Mouse (Mus musculus) heart, embryonic 10.5 days (tissue): Measurements from ENCODE around the gene Mfsd4a. TPM values are rescaled to one million over a fixed set of nuclear protein-coding genes. Genes with fewer than 3 reads are reported as not detected.
A peak's percentile ranks its signal among the peaks of the same experiment; 100 is the strongest.

Source experiments
- DNase-seq: peaks from one replicate; pipeline ENCODE4 v3.0.0-alpha.2; 2017; ENCODE audit warnings: low spot score
- H3K27ac ChIP-seq: fragments of 300-500 bp; sonication (generic); 2 replicates; pipeline ENCODE4 v1.5.1; 2016; ENCODE audit warnings: mild to moderate bottlenecking
- H3K27me3 ChIP-seq: fragments of 300-500 bp; sonication (generic); 2 replicates; pipeline ENCODE4 v1.6.1; 2016; ENCODE audit warnings: mild to moderate bottlenecking; ENCODE audit not compliant: poor library complexity, insufficient read depth, severe bottlenecking
- H3K36me3 ChIP-seq: fragments of 300-500 bp; sonication (generic); 2 replicates; pipeline ENCODE4 v1.6.1; 2016; ENCODE audit warnings: mild to moderate bottlenecking, moderate library complexity
- H3K4me1 ChIP-seq: fragments of 300-500 bp; sonication (generic); 2 replicates; pipeline ENCODE4 v1.6.1; 2016; ENCODE audit warnings: mild to moderate bottlenecking
- H3K4me3 ChIP-seq: fragments of 300-500 bp; sonication (generic); 2 replicates; pipeline ENCODE4 v1.5.1; 2016; ENCODE audit warnings: mild to moderate bottlenecking, moderate library complexity
- H3K9me3 ChIP-seq: fragments of 300-500 bp; sonication (generic); 2 replicates; pipeline ENCODE4 v1.6.1; 2016; ENCODE audit warnings: mild to moderate bottlenecking, moderate library complexity
- WGBS: fragments of 180-500 bp; shearing (Covaris S2); methylation state at CpG from one replicate; pipeline ENCODE4 v1.1.7; 2016; 5-methylcytosine and 5-hydroxymethylcytosine counted together
- polyA plus RNA-seq: library from polyadenylated mRNA; unstranded; fragments of >200 nt; fragmentation: Nextera tagmentation; extraction: Ambion mirVana; gene quantifications from 2 replicates; pipeline ENCODE4 v1.2.1, GENCODE M21; 2016

Gene Mfsd4a
- polyA plus RNA-seq, 1 experiment from 2014 or later = 7.3 TPM

DNA sequence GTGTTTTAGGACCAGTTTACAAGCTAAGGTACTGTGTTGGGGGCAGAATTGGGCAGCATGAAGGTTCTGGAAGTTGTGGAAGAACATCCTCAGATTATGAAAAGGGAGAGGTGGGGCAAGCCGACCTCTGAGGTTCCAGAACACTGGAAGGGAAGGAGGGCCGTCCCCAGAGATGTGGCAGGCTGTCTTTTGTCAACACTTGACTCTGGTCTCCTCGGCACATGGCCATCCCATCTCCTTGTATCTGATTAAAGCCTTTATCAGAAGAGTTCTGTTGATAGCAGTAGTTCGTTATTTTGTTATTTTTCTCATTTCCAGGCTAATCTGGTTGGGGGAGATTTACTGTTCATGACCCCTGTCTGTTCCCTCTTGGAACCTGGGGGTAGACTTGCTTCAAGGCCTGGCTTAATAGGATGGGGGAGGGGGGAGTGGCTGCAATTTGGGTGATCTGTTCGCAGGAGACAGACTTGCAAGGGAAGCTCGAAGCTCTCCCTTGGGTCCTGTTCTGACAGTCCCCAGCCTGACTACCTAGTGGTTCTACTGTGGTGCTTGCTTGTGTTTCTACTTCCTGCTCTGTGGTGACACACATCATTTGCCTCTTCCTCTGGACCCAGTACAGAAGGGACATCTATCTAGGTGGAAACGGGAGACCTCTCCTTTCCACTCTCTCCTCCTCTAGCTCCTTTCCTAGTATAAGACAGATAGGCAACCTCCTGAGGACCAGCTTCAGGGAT, 7.7 kb downstream of the Mfsd4a start:
- Histone ChIP-seq H3K27me3 (peaks cover 49% of the 10 kb centered on the region), H3K4me3 (no peak overlapping the region), H3K4me1 (peaks cover 6% of the 10 kb centered on the region; the same call in 1 of the 2 replicates), H3K9me3 (no peaks in the 10 kb centered on the region), H3K27ac (no peak overlapping the region), H3K36me3 (no peaks in the 10 kb centered on the region)
- DNase-seq = no peak
- WGBS = 27% methylated on average over 7 of the region's 7 CpGs

DNA sequence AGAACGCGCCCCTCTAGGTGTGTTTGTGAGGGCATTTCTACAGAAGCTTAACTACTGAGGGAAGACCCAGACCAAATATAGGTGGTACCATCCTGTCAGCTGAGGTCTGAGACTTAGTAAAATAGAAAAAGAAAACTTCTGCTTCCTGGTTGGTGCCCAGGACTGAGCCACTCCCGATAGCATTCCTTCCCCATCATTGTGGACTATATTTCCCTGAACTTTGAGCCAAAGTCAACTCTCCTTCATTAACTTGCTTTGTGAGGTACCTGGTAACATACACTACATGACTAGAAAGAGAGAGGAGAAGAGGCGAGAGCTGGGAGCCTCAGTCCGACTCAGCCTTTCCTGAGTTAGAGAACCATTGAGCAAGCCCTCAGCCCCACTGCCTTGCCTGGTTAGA, 9.3 kb downstream of the Mfsd4a start:
- H3K4me1 ChIP-seq = peaks cover 6% of the 10 kb centered on the region; the same call in 1 of the 2 replicates
- H3K4me3 ChIP-seq = no peak overlapping the region
- no peak for DNase-seq
- no peaks in the 10 kb centered on the region for H3K9me3 ChIP-seq
- no peaks in the 10 kb centered on the region for H3K36me3 ChIP-seq
- H3K27me3 ChIP-seq = peaks cover 41% of the 10 kb centered on the region
- H3K27ac ChIP-seq = no peak overlapping the region
- 93% methylated on average over 5 of the region's 5 CpGs for WGBS

DNA sequence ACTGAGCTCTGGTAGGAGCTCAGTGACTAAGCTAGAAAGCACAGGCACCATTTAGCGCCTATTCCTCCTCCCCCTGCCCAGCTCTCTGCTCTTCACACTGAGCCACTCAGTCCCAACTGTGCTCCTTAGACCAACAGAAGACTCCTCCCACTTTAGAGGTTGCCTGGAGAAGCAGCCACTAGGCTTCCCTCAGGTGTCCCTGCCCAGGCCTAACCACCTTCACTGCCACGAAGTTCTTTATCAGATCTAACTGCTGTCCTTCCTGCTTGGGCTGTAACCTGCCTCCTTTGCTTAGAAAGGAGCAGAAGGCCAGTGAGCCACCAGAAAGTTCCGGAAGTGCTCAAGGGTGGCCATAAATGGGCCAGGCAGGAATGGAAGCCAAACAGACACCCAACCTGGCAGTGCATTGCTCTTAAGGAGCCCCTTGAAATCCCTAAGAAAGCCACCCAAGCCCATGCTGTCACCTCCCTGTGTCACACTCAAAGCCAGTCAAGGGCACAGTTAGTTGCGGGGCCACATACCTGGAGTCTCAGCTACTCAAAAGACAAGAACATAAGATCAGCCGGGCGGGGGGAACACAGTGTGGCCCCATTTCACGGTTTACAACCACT, 12.7 kb downstream of the Mfsd4a start:
- no peak for DNase-seq
- H3K27me3 ChIP-seq = peaks cover 21% of the 10 kb centered on the region
- no peak overlapping the region for H3K4me3 ChIP-seq
- no peak overlapping the region for H3K27ac ChIP-seq
- no peaks in the 10 kb centered on the region for H3K36me3 ChIP-seq
- H3K9me3 ChIP-seq = no peaks in the 10 kb centered on the region
- 70% methylated on average over 7 of the region's 7 CpGs for WGBS
- peaks cover 3% of the 10 kb centered on the region; the same call in 1 of the 2 replicates for H3K4me1 ChIP-seq

DNA sequence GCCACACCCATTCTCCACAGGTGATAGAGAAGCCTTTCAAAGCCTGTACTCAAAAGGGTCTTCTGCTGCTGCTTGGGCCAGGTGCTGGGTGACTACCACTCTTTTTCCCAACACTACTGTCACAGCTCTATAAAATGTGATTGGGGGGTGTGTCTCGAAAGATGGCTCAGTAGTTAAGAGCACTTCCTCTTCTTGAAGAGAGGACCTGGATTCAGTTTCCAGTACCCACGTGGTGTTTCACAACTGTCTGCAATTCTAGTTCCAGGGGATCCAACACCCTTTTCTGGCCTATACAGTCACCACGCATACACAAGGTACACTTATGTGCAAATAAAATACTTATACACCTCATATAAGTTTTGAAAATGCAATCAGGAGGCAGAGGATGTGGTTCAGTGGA, 13.5 kb downstream of the Mfsd4a start:
- Histone ChIP-seq H3K4me1 (no peaks in the 10 kb centered on the region), H3K9me3 (no peaks in the 10 kb centered on the region), H3K36me3 (no peaks in the 10 kb centered on the region), H3K4me3 (no peak overlapping the region), H3K27ac (no peak overlapping the region), H3K27me3 (peaks cover 21% of the 10 kb centered on the region)
- WGBS = 75% methylated on average over 3 of the region's 3 CpGs
- no peak for DNase-seq

DNA sequence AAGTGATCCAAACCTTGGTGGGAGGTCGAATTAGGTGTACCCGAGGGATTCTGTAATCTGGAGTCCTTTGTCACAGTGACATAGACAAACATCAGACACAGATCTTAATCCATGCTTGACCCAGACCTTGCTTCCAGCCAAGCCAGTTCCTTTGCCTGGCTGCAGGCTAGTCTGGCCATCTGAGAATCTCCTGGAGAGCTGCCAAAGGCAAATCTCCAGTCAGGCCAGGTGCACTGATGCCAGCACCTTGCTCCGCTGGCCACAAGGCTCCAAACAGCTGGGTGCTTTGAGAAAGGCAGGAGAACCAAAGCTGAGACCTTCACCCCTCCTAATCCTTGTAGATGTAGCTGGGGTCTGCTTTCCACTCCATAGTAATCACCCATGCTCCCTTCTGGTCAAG, 16.1 kb downstream of the Mfsd4a start:
- H3K36me3 ChIP-seq = no peaks in the 10 kb centered on the region
- peaks cover 16% of the 10 kb centered on the region; the same call in 1 of the 2 replicates for H3K27me3 ChIP-seq
- H3K4me1 ChIP-seq = no peaks in the 10 kb centered on the region
- no peak for DNase-seq
- H3K9me3 ChIP-seq = no peaks in the 10 kb centered on the region
- WGBS = 74% methylated on average over 3 of the region's 3 CpGs
- no peak overlapping the region for H3K4me3 ChIP-seq
- no peak overlapping the region for H3K27ac ChIP-seq

DNA sequence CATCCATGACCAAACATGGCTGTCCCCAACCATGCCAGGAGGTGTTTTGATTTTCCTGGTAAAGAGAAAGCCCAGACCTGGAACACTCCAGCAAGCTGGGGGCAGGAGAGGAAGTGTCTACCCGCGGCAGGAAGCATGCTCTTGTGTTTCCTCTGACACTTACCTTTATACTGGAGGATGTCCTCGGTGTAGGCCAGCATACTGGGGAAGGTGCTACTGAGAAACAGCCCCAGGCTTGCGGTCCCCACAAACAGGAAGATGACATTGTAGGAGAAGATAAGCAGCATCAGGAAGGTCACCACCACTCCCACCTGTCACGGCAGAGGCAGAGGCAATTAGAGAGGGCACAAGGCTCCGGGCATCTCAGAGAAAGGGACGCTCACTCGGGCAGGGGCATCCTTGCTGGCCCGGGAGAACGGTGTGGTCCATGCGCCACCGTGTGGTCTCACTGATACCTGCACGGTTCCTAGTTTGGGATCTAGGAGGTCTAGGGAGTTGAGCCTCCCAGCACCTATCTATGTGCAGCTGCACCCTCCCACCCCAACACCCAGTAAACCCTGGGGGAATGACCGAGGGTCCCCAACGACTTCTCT, 21.6 kb downstream of the Mfsd4a start:
- H3K27me3 ChIP-seq = no peaks in the 10 kb centered on the region
- H3K4me1 ChIP-seq = 0 out of 2 replicates have a peak, but pooled peaks cover 4% of the 10 kb centered on the region
- no peaks in the 10 kb centered on the region for H3K9me3 ChIP-seq
- no peak overlapping the region for H3K4me3 ChIP-seq
- no peak for DNase-seq
- WGBS = 21% methylated on average over 15 of the region's 15 CpGs
- no peaks in the 10 kb centered on the region for H3K36me3 ChIP-seq
- H3K27ac ChIP-seq = no peak overlapping the region

DNA sequence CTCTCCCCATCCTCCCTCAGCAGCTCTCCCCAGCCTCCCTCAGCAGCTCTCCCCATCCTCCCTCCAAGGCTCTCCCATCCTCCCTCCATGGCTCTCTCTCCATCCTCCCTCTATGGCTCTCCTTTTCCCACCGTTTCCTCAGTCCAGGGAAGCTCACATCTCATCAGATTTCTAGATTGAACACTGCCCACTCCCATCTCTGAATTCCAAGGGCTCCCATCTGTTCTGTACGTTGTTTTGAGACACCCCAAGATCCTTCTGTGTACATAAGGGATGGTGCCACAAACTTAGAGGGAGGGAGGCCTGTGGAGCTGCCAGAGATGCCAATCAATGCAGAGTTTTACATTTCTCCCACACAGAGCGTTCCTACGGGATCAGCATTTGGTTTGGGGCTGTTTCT, 24.1 kb downstream of the Mfsd4a start:
- H3K9me3 ChIP-seq = no peaks in the 10 kb centered on the region
- no peaks in the 10 kb centered on the region for H3K36me3 ChIP-seq
- no peaks in the 10 kb centered on the region for H3K27me3 ChIP-seq
- WGBS = 69% methylated on average over 4 of the region's 4 CpGs
- H3K27ac ChIP-seq = no peak overlapping the region
- DNase-seq = no peak
- H3K4me1 ChIP-seq = peaks cover 10% of the 10 kb centered on the region; the same call in 1 of the 2 replicates
- H3K4me3 ChIP-seq = no peak overlapping the region

DNA sequence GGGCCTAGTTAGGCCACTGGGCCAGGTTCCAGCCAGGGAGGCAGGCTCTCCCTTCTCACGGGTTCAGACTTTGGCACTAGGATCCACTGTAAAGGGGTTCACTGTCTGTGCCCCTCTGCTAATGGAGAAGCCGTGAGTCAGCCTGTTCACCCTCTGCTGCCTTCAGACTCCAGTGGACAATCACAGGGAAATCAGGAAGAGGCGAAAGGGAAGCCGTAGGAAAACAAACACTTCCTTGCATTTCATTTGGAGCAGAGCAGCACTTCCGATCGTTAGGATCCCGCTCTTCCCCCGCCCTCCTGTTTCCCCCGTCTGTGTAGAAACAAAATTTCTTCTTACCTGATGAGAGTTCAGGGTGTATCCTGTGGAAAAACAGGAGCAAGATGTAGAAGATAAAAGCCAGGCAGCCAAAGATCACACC, 27.7 kb downstream of the Mfsd4a start:
- H3K4me1 ChIP-seq = peaks cover 8% of the 10 kb centered on the region; the same call in 1 of the 2 replicates
- WGBS = 58% methylated on average over 9 of the region's 9 CpGs
- H3K36me3 ChIP-seq = peaks cover 3% of the 10 kb centered on the region; the same call in 1 of the 2 replicates
- H3K9me3 ChIP-seq = no peaks in the 10 kb centered on the region
- no peak for DNase-seq
- no peak overlapping the region for H3K4me3 ChIP-seq
- no peaks in the 10 kb centered on the region for H3K27me3 ChIP-seq
- H3K27ac ChIP-seq = peak overlapping the region; percentile 67; the same call in 1 of the 2 replicates

DNA sequence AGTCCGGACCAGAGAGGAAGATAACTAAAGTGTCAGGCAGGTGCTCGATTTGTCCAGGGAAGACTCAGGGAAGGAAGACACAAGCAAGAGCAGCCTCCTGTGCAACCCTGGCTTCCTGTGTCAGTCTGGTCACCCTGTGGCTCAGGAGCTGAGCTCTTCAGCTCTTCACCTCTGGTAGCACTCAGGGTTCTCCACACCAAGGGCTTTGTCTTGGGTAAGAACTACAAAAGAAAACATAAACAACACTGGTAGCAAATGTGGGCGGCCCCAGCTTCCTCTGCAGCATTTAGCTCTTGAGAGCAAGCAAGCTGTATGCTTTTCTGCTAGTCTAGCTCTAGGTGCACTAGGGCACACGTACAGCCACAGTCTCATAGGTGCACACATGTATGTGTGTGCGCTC, 29.1 kb downstream of the Mfsd4a start:
- Histone ChIP-seq H3K27me3 (no peaks in the 10 kb centered on the region), H3K36me3 (peaks cover 18% of the 10 kb centered on the region; the same call in 1 of the 2 replicates), H3K4me3 (no peak overlapping the region), H3K4me1 (peaks cover 8% of the 10 kb centered on the region; the same call in 1 of the 2 replicates), H3K9me3 (no peaks in the 10 kb centered on the region), H3K27ac (no peak overlapping the region)
- no peak for DNase-seq
- 72% methylated on average over 5 of the region's 5 CpGs for WGBS

DNA sequence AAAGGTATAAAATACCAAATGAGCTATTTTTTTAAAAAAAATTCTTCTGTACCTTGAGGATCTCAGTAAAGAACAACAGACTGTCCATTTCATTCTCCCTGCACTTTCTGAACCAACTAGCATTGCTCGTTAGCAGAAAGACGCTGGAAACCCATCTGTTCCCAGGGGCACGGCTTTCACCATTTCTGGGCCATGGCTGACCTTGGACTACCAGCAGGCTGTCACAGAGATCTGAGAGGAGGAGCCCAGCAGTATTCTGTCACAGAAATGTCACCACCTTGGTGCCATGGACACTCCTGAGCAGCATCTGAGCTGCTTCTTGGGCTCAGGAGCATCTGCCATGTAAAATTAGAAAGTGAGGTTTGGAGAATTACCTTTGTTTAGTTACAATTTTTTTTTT, 30.1 kb downstream of the Mfsd4a start:
- Histone ChIP-seq H3K27me3 (no peaks in the 10 kb centered on the region), H3K27ac (no peak overlapping the region), H3K9me3 (no peaks in the 10 kb centered on the region), H3K36me3 (peaks cover 28% of the 10 kb centered on the region; the same call in 1 of the 2 replicates), H3K4me1 (peaks cover 8% of the 10 kb centered on the region; the same call in 1 of the 2 replicates), H3K4me3 (no peak overlapping the region)
- WGBS = 84% methylated on average over 3 of the region's 3 CpGs
- DNase-seq = no peak

DNA sequence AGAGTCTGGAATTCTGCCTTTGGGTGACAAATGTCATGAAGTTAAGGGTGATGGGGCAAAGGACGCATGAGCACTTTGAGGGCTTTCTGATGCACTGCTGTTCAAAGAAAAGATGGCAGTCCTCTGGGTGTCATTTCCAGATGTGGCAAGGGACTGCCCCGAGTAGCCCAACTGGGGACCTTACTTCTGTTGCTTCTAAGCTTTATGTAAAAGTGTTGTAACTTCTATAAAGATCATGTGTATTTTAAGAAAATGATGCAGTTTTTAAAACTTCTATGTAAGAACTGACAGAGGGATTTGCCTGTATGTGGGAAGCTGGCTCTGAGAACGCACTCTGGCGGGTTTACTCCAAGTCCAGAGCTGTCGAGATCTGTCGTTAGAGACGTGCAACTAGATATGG, 35.7 kb downstream of the Mfsd4a start:
- H3K9me3 ChIP-seq = no peaks in the 10 kb centered on the region
- DNase-seq = no peak
- no peak overlapping the region for H3K4me3 ChIP-seq
- no peak overlapping the region for H3K27ac ChIP-seq
- peaks cover 66% of the 10 kb centered on the region for H3K36me3 ChIP-seq
- WGBS = 91% methylated on average over 7 of the region's 7 CpGs
- no peaks in the 10 kb centered on the region for H3K4me1 ChIP-seq
- no peaks in the 10 kb centered on the region for H3K27me3 ChIP-seq

DNA sequence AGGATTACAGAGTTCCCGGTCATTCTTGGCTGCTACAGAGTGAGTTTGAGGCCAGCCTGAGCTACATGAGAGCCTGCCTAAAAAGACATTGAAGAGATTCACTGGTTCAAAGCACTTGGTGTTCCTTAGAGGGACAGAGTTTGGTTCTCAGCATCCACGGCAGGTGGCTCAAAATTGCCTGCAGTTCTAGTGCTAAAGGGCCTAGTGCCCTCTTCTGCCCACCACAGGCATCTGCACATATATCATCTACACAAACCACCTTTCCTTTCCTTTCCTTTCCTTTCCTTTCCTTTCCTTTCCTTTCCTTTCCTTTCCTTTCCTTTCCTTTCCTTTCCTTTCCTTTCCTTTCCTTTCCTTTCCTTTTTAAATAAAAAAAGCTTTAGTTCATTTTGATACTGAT, 37.3 kb downstream of the Mfsd4a start:
- no peak for DNase-seq
- H3K27me3 ChIP-seq = no peaks in the 10 kb centered on the region
- H3K36me3 ChIP-seq = peaks cover 73% of the 10 kb centered on the region
- no peaks in the 10 kb centered on the region for H3K9me3 ChIP-seq
- WGBS = 62% methylated on average over 2 of the region's 2 CpGs
- H3K4me1 ChIP-seq = no peaks in the 10 kb centered on the region
- H3K4me3 ChIP-seq = no peak overlapping the region
- no peak overlapping the region for H3K27ac ChIP-seq

DNA sequence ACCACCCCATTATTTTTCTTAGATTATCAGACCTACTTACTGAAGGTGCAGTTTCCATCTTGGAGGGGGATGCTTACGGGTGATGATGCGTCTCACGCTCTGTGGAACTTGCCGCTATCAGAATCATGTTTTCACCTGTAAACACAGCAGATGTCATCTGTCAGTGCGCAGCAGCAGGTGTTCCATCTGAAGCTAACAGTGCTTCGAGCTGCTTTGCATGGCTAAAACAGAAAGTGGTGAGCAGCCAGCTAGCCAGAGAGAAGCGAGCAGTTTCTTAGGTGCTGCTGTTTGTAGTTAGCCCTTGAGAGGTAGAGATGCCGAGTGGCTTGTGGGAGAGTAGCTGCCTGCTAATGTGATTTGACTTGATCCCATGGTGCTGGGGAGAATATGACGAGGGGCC, 39.4 kb downstream of the Mfsd4a start:
- no peak for DNase-seq
- 89% methylated on average over 9 of the region's 9 CpGs for WGBS
- H3K27me3 ChIP-seq = no peaks in the 10 kb centered on the region
- no peak overlapping the region for H3K27ac ChIP-seq
- H3K4me3 ChIP-seq = no peak overlapping the region
- no peaks in the 10 kb centered on the region for H3K9me3 ChIP-seq
- 0 out of 2 replicates have a peak, but pooled peaks cover 3% of the 10 kb centered on the region for H3K4me1 ChIP-seq
- H3K36me3 ChIP-seq = peaks cover 68% of the 10 kb centered on the region
